Mouse (Mus musculus) MEL (cell line): Measurements from ENCODE around the gene Ifna16.

Source experiments
- CTCF ChIP-seq, 3 experiments: IDR thresholded peaks in 2 of 3; conservative IDR thresholded peaks in 1 of 3; 2 replicates each; pipeline ENCODE4 v1.5.1; 2011 to 2012; ENCODE audit warnings: low read length in 3 of 3, low read depth in 2 of 3, mild to moderate bottlenecking in 2 of 3, improper control_type of control experiment in 1 of 3, inconsistent platforms in 1 of 3, mixed read lengths in 1 of 3, moderate library complexity in 1 of 3; ENCODE audit not compliant: control insufficient read depth in 1 of 3, insufficient read depth in 1 of 3, poor library complexity in 1 of 3, severe bottlenecking in 1 of 3
- EP300 ChIP-seq, 2 experiments: IDR thresholded peaks; 2 replicates each; pipeline ENCODE4 v1.6.1; 2011; ENCODE audit warnings: improper control_type of control experiment in 2 of 2, low read length in 2 of 2, low read depth in 1 of 2, mild to moderate bottlenecking in 1 of 2
- GABPA ChIP-seq: IDR thresholded peaks from 2 replicates; pipeline ENCODE4 v1.6.1; 2012; ENCODE audit warnings: low read depth, mild to moderate bottlenecking, inconsistent platforms, low read length, improper control_type of control experiment, moderate library complexity
- MAX ChIP-seq: IDR thresholded peaks from 2 replicates; pipeline ENCODE4 v1.6.1; 2011; ENCODE audit warnings: low read length, improper control_type of control experiment
- MEF2A ChIP-seq: IDR thresholded peaks from 2 replicates; pipeline ENCODE4 v1.6.1; 2014; ENCODE audit warnings: low read depth, mild to moderate bottlenecking, inconsistent platforms, low read length, improper control_type of control experiment; ENCODE audit not compliant: poor library complexity, insufficient replicate concordance, severe bottlenecking; ENCODE audit errors: extremely low read depth
- POLR2A ChIP-seq, 2 experiments: IDR thresholded peaks; 2 replicates each; pipeline ENCODE4 v1.6.1; 2011 to 2012; ENCODE audit warnings: low read length in 2 of 2, mild to moderate bottlenecking in 2 of 2, control low read depth in 1 of 2, improper control_type of control experiment in 1 of 2, low read depth in 1 of 2, moderate library complexity in 1 of 2; ENCODE audit not compliant: control insufficient read depth in 1 of 2, insufficient read depth in 1 of 2, poor library complexity in 1 of 2
- UBTF ChIP-seq: IDR thresholded peaks from 2 replicates; pipeline ENCODE4 v1.6.1; 2012; ENCODE audit warnings: low read depth, mild to moderate bottlenecking, inconsistent platforms, low read length, improper control_type of control experiment, moderate library complexity, borderline replicate concordance; ENCODE audit not compliant: insufficient read depth
- USF1 ChIP-seq: IDR thresholded peaks from 2 replicates; pipeline ENCODE4 v1.6.1; 2014; ENCODE audit warnings: low read depth, mild to moderate bottlenecking, inconsistent platforms, low read length, improper control_type of control experiment, moderate library complexity
- ZC3H11A ChIP-seq: IDR thresholded peaks from 2 replicates; pipeline ENCODE4 v1.6.1; 2012; ENCODE audit warnings: low read depth, mild to moderate bottlenecking, inconsistent platforms, low read length, improper control_type of control experiment
- ZKSCAN1 ChIP-seq: IDR thresholded peaks from 2 replicates; pipeline ENCODE4 v1.6.1; 2012; ENCODE audit warnings: low read depth, mild to moderate bottlenecking, inconsistent platforms, low read length, improper control_type of control experiment, moderate library complexity
- ZNF384 ChIP-seq: IDR thresholded peaks from 2 replicates; pipeline ENCODE4 v1.6.1; 2012; ENCODE audit warnings: low read depth, mild to moderate bottlenecking, inconsistent platforms, low read length, improper control_type of control experiment

GRCm38 (mm10) chr4:88683812-88684211 is 7.1 kb upstream of the Ifna16 start, which contains the start of gene Ifna2:
- TF ChIP-seq UBTF (no peak), MAX (no peak), CTCF (IDR thresholded peaks at IDR 0.05 in 2 of 3, conservative IDR thresholded peaks at IDR 0.05 in 1 of 3; ENCODE audit: control insufficient read depth in 1 of 3, insufficient read depth in 1 of 3, low read depth in 2 of 3, low read length in 3 of 3, poor library complexity in 1 of 3, severe bottlenecking in 1 of 3) (no peak), EP300 (IDR thresholded peaks at IDR 0.05; ENCODE audit: low read depth in 1 of 2, low read length in 2 of 2) (no peak), POLR2A (IDR thresholded peaks at IDR 0.05; ENCODE audit: control insufficient read depth in 1 of 2, insufficient read depth in 1 of 2, low read depth in 1 of 2, low read length in 2 of 2, poor library complexity in 1 of 2) (no peak), ZKSCAN1 (no peak), MEF2A (no peak), ZC3H11A (no peak), USF1 (no peak), ZNF384 (no peak), GABPA (no peak)
